Mouse (Mus musculus): ENCODE results near the gene Wfdc21.

The Wfdc21 gene

DNA sequence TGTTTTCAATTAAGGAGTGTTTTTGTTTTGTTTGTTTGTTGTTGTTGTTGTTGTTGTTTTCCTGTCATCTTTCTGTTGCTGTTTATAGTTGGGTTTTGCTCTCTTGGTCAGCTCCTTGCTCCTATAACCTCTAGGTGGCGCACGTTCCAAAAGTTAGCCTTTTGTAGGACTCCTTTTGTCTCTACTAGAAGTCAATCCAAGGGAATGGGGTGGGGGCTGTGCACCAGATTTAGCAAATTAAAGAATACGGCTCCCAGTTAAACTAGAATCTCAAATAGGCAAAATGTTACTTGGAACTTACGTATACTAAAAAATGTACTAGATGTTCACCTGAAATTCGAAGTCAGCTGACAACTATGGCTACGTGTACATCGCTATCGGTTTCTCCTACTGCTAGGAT, 55.4 kb downstream of the Wfdc21 start:
- peak; percentile 51 for DNase-seq (ENCODE audit: low read depth, low spot score)

Measured in mesoderm, embryonic 11.5 days (tissue).